Mouse (Mus musculus) stomach, embryonic 16.5 days (tissue): ENCODE measurements at regions not wholly inside any gene's neighbourhood (a gene's known extent, or its start where the extent isn't known, plus 50 kb on each side); places are given as distances from the start of the nearest gene placed in this dataset.

Experiments
- ATAC-seq: fragments of 200-750 bp; cut with Nextera tagmentation; 2 replicates; pipeline ENCODE4 v1.8.0; 2017; ENCODE audit warnings: moderate number of reproducible peaks, moderate TSS enrichment; ENCODE audit not compliant: insufficient read depth, low FRiP score
- H3K27ac ChIP-seq: fragments of 300-500 bp; sonication (generic); 2 replicates; pipeline ENCODE4 v1.5.1; 2014; ENCODE audit warnings: low read length
- H3K27me3 ChIP-seq: fragments of 300-500 bp; sonication (generic); 2 replicates; pipeline ENCODE4 v1.6.1; 2014; ENCODE audit warnings: low read length, control low read depth, mixed read lengths; ENCODE audit not compliant: control insufficient read depth, insufficient read depth
- H3K36me3 ChIP-seq: fragments of 300-500 bp; sonication (generic); 2 replicates; pipeline ENCODE4 v1.6.1; 2014; ENCODE audit warnings: low read length; ENCODE audit not compliant: control insufficient read depth, insufficient read depth
- H3K4me1 ChIP-seq: fragments of 300-500 bp; sonication (generic); 2 replicates; pipeline ENCODE4 v1.6.1; 2014; ENCODE audit warnings: low read length, control low read depth, mixed read lengths; ENCODE audit not compliant: control insufficient read depth, insufficient read depth
- H3K4me2 ChIP-seq: fragments of 300-500 bp; sonication (generic); 2 replicates; pipeline ENCODE4 v1.6.1; 2014; ENCODE audit warnings: low read depth, low read length, mixed read lengths
- H3K4me3 ChIP-seq: fragments of 300-500 bp; sonication (generic); replicated peaks from 2 replicates; pipeline ENCODE4 v1.5.1; 2014; ENCODE audit warnings: mild to moderate bottlenecking, low read length
- H3K9ac ChIP-seq: fragments of 300-500 bp; sonication (generic); 2 replicates; pipeline ENCODE4 v1.6.1; 2014; ENCODE audit warnings: low read length
- H3K9me3 ChIP-seq: fragments of 300-500 bp; sonication (generic); replicated peaks from 2 replicates; pipeline ENCODE4 v1.6.1; 2016; ENCODE audit warnings: low read length, control low read depth; ENCODE audit not compliant: control insufficient read depth
- WGBS: fragments of 180-500 bp; shearing (Covaris S2); extraction: QIAGEN DNeasy Blood & Tissue Kit; methylation state at CpG from one replicate; pipeline ENCODE4 v1.1.7; 2014; 5-methylcytosine and 5-hydroxymethylcytosine counted together

DNA sequence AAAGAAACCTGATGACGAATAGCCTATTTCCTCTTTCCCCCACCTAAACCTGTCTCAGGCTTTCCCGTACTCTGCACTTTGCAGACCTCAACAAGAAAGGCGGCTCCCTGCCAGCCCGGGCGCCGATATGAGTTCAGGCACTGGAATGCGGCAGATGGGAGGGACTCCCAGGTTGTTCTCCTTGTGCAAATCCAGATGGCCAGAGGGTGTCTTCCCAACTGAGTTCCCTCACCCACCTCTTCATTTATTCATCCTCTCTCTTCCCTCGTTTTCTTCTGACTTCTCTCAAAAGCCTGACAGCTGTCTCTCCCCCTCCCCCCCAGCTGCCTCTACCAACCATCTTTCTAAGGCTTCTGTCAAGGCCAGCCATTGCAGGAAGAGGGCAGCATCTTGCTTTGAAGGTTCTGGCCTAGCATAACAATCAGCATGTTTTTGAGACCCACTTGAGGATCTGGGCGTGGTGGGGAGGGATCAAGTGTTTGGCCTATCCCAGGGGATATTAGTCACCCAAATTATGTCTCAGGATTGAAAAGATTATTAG lies 93.1 kb upstream of the Itga6 start:
- H3K27ac ChIP-seq: peak overlapping the region; percentile 46; the same call in 1 of the 2 replicates
- no peak overlapping the region for H3K4me3 ChIP-seq
- ATAC-seq: no peak
- H3K36me3 ChIP-seq: no peaks in the 10 kb centered on the region
- peaks cover 17% of the 10 kb centered on the region for H3K4me1 ChIP-seq
- H3K4me2 ChIP-seq: no peak overlapping the region
- H3K27me3 ChIP-seq: no peaks in the 10 kb centered on the region
- H3K9ac ChIP-seq: no peak overlapping the region
- 20% methylated on average over 9 of the region's 9 CpGs for WGBS
- H3K9me3 ChIP-seq: no peaks in the 10 kb centered on the region

- no peaks in the 10 kb centered on the region for H3K27me3 ChIP-seq
- ATAC-seq: no peak
- H3K4me3 ChIP-seq: no peak overlapping the region
- H3K9ac ChIP-seq: no peak overlapping the region
- WGBS: 36% methylated on average over 8 of the region's 8 CpGs
- H3K4me2 ChIP-seq: no peak overlapping the region
- peaks cover 17% of the 10 kb centered on the region for H3K4me1 ChIP-seq
- H3K9me3 ChIP-seq: no peaks in the 10 kb centered on the region
- no peaks in the 10 kb centered on the region for H3K36me3 ChIP-seq
- no peak overlapping the region for H3K27ac ChIP-seq
Measured at GRCm38 (mm10) chr2:71654817-71655503, 90.5 kb upstream of the Itga6 start.

- 4% methylated on average over 19 of the region's 19 CpGs for WGBS
- peak overlapping the region; percentile 35 for H3K4me3 ChIP-seq
- peak overlapping the region; percentile 56 for H3K4me2 ChIP-seq
- H3K9me3 ChIP-seq: no peaks in the 10 kb centered on the region
- H3K4me1 ChIP-seq: peaks cover 17% of the 10 kb centered on the region
- peak; percentile 35; the same call in 1 of the 2 replicates for ATAC-seq
- H3K9ac ChIP-seq: peak overlapping the region; percentile 58
- no peaks in the 10 kb centered on the region for H3K36me3 ChIP-seq
- H3K27me3 ChIP-seq: no peaks in the 10 kb centered on the region
- H3K27ac ChIP-seq: no peak overlapping the region
Measured at GRCm38 (mm10) chr2:71655504-71656390, 89.7 kb upstream of the Itga6 start.

GRCm38 (mm10) chr2:71656611-71657244 lies 88.7 kb upstream of the Itga6 start:
- H3K4me3 ChIP-seq: no peak overlapping the region
- no peaks in the 10 kb centered on the region for H3K27me3 ChIP-seq
- no peak overlapping the region for H3K9ac ChIP-seq
- ATAC-seq: no peak
- H3K4me1 ChIP-seq: peaks cover 17% of the 10 kb centered on the region
- no peak overlapping the region for H3K27ac ChIP-seq
- no peak overlapping the region for H3K4me2 ChIP-seq
- no peaks in the 10 kb centered on the region for H3K9me3 ChIP-seq
- WGBS: 65% methylated on average over 8 of the region's 8 CpGs
- H3K36me3 ChIP-seq: no peaks in the 10 kb centered on the region

DNA sequence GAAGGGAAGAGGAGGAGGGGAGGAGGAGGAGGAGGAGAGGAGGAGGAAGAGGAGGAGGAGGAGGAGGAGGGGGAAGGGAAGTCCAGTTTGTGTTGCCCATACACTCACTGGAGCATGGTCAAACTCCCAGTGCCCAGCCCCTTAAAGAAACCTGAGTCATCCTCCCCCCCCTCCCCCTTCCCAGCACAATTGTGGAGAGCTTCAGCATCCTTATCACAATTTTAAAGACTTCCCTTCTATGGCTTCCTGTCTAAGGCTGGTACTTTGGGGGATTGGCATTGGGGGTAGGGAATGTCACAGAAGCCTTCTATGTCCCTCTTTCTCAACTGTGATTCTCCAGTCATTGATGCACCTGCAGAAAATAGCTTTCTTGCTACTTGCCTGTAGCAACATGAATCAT lies 84.0 kb upstream of the Itga6 start:
- H3K4me3 ChIP-seq: no peak overlapping the region
- no peak overlapping the region for H3K9ac ChIP-seq
- H3K36me3 ChIP-seq: no peaks in the 10 kb centered on the region
- no peaks in the 10 kb centered on the region for H3K4me1 ChIP-seq
- no peak overlapping the region for H3K27ac ChIP-seq
- no peak for ATAC-seq
- H3K4me2 ChIP-seq: no peak overlapping the region
- no peaks in the 10 kb centered on the region for H3K27me3 ChIP-seq
- no peaks in the 10 kb centered on the region for H3K9me3 ChIP-seq

- no peak for ATAC-seq
- Histone ChIP-seq H3K9ac (no peak overlapping the region), H3K36me3 (no peaks in the 10 kb centered on the region), H3K27me3 (no peaks in the 10 kb centered on the region), H3K4me2 (no peak overlapping the region), H3K27ac (no peak overlapping the region), H3K4me3 (no peak overlapping the region), H3K9me3 (no peaks in the 10 kb centered on the region), H3K4me1 (no peaks in the 10 kb centered on the region)
- 88% methylated on average over 5 of the region's 5 CpGs for WGBS
Measured at GRCm38 (mm10) chr2:71661986-71662385, 83.4 kb upstream of the Itga6 start.

DNA sequence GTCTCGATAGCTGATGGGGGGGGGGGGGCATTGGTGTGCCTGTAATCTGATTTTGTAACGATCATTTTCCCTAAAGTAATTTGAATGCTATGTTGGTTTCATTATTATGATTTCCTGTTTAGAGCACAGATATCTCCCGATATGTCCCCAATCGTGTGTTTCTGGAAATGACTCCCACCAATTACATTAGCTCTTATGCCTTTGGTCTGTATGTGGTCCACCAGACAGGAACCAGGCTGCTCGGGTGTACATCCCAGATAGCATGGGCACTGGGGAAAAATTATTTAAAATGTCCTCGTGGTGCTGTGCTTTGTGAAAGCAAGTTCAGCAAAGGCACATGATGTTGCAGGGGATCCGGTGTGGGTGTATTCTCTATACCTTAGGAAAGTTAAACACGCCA lies 82.0 kb upstream of the Itga6 start:
- no peak overlapping the region for H3K9ac ChIP-seq
- no peaks in the 10 kb centered on the region for H3K4me1 ChIP-seq
- H3K4me3 ChIP-seq: no peak overlapping the region
- H3K27me3 ChIP-seq: no peaks in the 10 kb centered on the region
- no peaks in the 10 kb centered on the region for H3K9me3 ChIP-seq
- no peak for ATAC-seq
- H3K36me3 ChIP-seq: no peaks in the 10 kb centered on the region
- 77% methylated on average over 8 of the region's 8 CpGs for WGBS
- no peak overlapping the region for H3K4me2 ChIP-seq
- H3K27ac ChIP-seq: no peak overlapping the region

DNA sequence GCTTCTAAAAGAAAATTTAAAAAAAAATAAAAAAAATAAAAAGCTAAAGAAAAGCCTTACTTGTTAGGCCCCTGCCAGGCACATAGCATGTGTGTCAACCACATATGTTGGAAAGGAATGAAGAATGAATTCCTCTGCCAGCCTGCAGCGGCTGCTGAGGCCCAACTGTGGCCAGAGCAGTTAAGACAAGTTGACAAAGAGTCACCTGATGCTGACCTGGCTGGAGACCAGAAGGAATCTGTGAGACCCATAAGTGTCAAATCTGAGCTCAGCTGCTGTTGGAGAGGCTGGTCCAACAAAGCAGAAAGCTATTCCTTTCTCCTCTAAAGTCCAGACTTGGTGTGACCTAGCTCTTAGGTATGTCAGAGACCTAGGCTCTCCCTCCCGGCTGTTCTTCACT lies 78.5 kb upstream of the Itga6 start:
- Histone ChIP-seq H3K9ac (no peak overlapping the region), H3K4me1 (no peaks in the 10 kb centered on the region), H3K27ac (no peak overlapping the region), H3K9me3 (no peaks in the 10 kb centered on the region), H3K4me2 (no peak overlapping the region), H3K27me3 (no peaks in the 10 kb centered on the region), H3K36me3 (no peaks in the 10 kb centered on the region), H3K4me3 (no peak overlapping the region)
- WGBS: 71% methylated on average over 2 of the region's 2 CpGs
- no peak for ATAC-seq

- no peaks in the 10 kb centered on the region for H3K27me3 ChIP-seq
- H3K4me2 ChIP-seq: no peak overlapping the region
- no peaks in the 10 kb centered on the region for H3K9me3 ChIP-seq
- H3K4me3 ChIP-seq: no peak overlapping the region
- 94% methylated on average over 3 of the region's 3 CpGs for WGBS
- no peak overlapping the region for H3K27ac ChIP-seq
- no peaks in the 10 kb centered on the region for H3K36me3 ChIP-seq
- H3K4me1 ChIP-seq: no peaks in the 10 kb centered on the region
- no peak overlapping the region for H3K9ac ChIP-seq
- ATAC-seq: no peak
Measured at GRCm38 (mm10) chr2:71667746-71668145, 77.7 kb upstream of the Itga6 start.
